Mouse (Mus musculus) intestine, postnatal 0 days (tissue): Measurements from ENCODE around the gene Prkcb. TPM values are rescaled to one million over a fixed set of nuclear protein-coding genes. Genes with fewer than 3 reads are reported as not detected.

Experiments used
- ATAC-seq: fragments of 200-750 bp; cut with Nextera tagmentation; 2 replicates; pipeline ENCODE4 v1.8.0; 2017; ENCODE audit warnings: mild to moderate bottlenecking, moderate TSS enrichment, moderate library complexity
- H3K27ac ChIP-seq: fragments of 300-500 bp; sonication (generic); 2 replicates; pipeline ENCODE4 v1.5.1; 2014; ENCODE audit warnings: mild to moderate bottlenecking, low read depth, low read length, moderate library complexity
- H3K27me3 ChIP-seq: fragments of 300-500 bp; sonication (generic); replicated peaks from 2 replicates; pipeline ENCODE4 v1.6.1; 2014; ENCODE audit warnings: low read length, mixed read lengths; ENCODE audit not compliant: control insufficient read depth, insufficient read depth
- H3K36me3 ChIP-seq: fragments of 300-500 bp; sonication (generic); 2 replicates; pipeline ENCODE4 v1.6.1; 2014; ENCODE audit warnings: mild to moderate bottlenecking, moderate library complexity; ENCODE audit not compliant: control insufficient read depth, insufficient read depth
- H3K4me1 ChIP-seq: fragments of 300-500 bp; sonication (generic); replicated peaks from 2 replicates; pipeline ENCODE4 v1.6.1; 2014; ENCODE audit warnings: antibody characterized with exemption, low read length, mixed read lengths; ENCODE audit not compliant: control insufficient read depth, insufficient read depth
- H3K4me2 ChIP-seq: fragments of 300-500 bp; sonication (generic); replicated peaks from 2 replicates; pipeline ENCODE4 v1.6.1; 2014; ENCODE audit warnings: low read depth, mild to moderate bottlenecking, moderate library complexity
- H3K4me3 ChIP-seq: fragments of 300-500 bp; sonication (generic); 2 replicates; pipeline ENCODE4 v1.5.1; 2014; ENCODE audit warnings: low read depth, low read length
- H3K9ac ChIP-seq: fragments of 300-500 bp; sonication (generic); 2 replicates; pipeline ENCODE4 v1.6.1; 2014; ENCODE audit warnings: mild to moderate bottlenecking, low read depth, low read length
- H3K9me3 ChIP-seq: fragments of 300-500 bp; sonication (generic); 2 replicates; pipeline ENCODE4 v1.6.1; 2016; ENCODE audit warnings: mixed run types; ENCODE audit not compliant: control insufficient read depth
- CTCF ChIP-seq: sonication (generic); IDR thresholded peaks from 2 replicates; pipeline ENCODE4 v1.5.1; 2016; ENCODE audit warnings: low read depth, mild to moderate bottlenecking, control low read depth, antibody characterized with exemption, moderate library complexity
- WGBS: fragments of 180-500 bp; shearing (Covaris S2); extraction: QIAGEN DNeasy Blood & Tissue Kit; methylation state at CpG from one replicate; pipeline ENCODE4 v1.1.7; 2014; 5-methylcytosine and 5-hydroxymethylcytosine counted together
- polyA plus RNA-seq: library from polyadenylated mRNA; unstranded; fragments of >200 nt; fragmentation: Nextera tagmentation; extraction: Ambion mirVana; gene quantifications from 2 replicates; pipeline ENCODE4 v1.2.1, GENCODE M21; 2015

The Prkcb gene
- polyA plus RNA-seq, 1 experiment from 2014 or later = 4.7 TPM

DNA sequence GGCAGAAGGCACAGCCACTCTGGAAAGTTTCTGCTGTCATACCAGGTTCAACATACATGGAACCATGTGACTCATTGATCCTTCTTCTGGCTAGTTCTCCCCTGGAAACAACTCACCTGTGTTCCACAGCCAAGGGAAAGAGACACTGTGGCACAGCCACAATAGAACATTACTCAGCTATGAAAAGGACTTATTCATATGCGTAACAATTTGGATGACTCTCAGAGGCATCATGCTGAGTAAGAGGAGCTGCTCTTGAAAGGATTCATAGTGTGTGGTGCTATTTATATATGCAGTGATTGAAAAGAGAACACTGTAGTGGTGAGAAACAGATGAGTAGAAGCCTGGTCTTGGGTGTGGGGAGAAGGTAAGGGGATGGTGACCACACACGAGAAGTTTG is 217.9 kb downstream of the Prkcb start:
- H3K27me3 ChIP-seq = no peaks in the 10 kb centered on the region
- no peak overlapping the region for H3K4me2 ChIP-seq
- WGBS = 92% methylated on average over 2 of the region's 2 CpGs
- no peak overlapping the region for H3K4me3 ChIP-seq
- no peaks in the 10 kb centered on the region for H3K9me3 ChIP-seq
- TF ChIP-seq CTCF = no peak
- no peaks in the 10 kb centered on the region for H3K4me1 ChIP-seq
- H3K9ac ChIP-seq = no peak overlapping the region
- no peak overlapping the region for H3K27ac ChIP-seq
- no peak for ATAC-seq
- H3K36me3 ChIP-seq = no peaks in the 10 kb centered on the region

DNA sequence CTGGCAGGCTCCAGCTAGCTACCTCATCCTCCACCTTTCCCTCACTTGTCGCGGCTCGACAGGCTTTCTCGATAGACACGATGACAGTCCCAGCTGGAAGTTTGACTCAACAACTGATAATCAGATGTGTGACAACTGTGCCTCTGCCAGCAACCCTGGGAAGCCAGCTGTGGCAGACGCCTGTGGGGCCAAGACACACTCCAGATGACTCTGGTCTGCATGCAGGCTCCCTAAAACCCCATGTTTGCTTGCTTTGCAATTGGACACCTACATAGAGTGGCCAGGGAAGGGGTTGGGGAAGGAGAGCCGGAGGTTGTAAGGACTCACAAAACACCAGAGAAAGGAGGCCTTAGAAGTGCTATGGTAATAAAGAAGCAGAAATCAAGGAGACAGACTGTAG is 221.4 kb downstream of the Prkcb start:
- no peak overlapping the region for H3K27ac ChIP-seq
- H3K27me3 ChIP-seq = no peaks in the 10 kb centered on the region
- no peak overlapping the region for H3K9ac ChIP-seq
- no peak for TF ChIP-seq CTCF
- H3K9me3 ChIP-seq = no peaks in the 10 kb centered on the region
- 35% methylated on average over 7 of the region's 7 CpGs for WGBS
- no peak overlapping the region for H3K4me3 ChIP-seq
- no peak for ATAC-seq
- H3K4me1 ChIP-seq = no peaks in the 10 kb centered on the region
- H3K36me3 ChIP-seq = no peaks in the 10 kb centered on the region
- H3K4me2 ChIP-seq = no peak overlapping the region

DNA sequence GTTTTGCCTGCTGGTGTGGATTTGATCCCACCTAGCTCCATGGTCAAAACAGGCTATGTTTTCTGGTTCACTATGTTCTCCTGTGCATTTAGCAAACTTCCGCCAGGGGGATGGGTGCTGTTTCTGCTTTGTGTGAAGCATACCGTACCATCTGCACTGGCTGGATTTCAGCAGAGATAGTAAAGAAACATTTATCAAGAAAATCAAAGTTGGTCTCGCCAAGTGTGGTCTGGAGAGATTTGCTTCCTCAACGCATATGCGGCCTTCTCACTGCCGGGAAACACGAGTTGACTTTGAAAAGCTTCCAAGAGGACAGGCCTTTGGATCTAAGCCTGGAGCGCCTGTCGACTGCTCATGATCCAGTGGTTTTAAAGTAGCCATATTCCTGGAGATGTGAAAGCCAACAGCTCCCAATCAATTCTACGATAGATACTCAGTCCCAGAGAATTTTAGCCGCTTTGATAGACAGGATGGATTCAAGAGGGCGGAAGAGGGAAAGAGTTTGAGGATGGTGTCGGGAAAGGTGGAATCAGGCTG is 223.9 kb downstream of the Prkcb start:
- no peaks in the 10 kb centered on the region for H3K4me1 ChIP-seq
- H3K27me3 ChIP-seq = no peaks in the 10 kb centered on the region
- ATAC-seq = no peak
- no peak overlapping the region for H3K9ac ChIP-seq
- TF ChIP-seq CTCF = no peak; the same call in 1 of the 2 replicates
- H3K36me3 ChIP-seq = no peaks in the 10 kb centered on the region
- H3K4me2 ChIP-seq = no peak overlapping the region
- H3K27ac ChIP-seq = no peak overlapping the region
- 76% methylated on average over 13 of the region's 13 CpGs for WGBS
- no peaks in the 10 kb centered on the region for H3K9me3 ChIP-seq
- no peak overlapping the region for H3K4me3 ChIP-seq

DNA sequence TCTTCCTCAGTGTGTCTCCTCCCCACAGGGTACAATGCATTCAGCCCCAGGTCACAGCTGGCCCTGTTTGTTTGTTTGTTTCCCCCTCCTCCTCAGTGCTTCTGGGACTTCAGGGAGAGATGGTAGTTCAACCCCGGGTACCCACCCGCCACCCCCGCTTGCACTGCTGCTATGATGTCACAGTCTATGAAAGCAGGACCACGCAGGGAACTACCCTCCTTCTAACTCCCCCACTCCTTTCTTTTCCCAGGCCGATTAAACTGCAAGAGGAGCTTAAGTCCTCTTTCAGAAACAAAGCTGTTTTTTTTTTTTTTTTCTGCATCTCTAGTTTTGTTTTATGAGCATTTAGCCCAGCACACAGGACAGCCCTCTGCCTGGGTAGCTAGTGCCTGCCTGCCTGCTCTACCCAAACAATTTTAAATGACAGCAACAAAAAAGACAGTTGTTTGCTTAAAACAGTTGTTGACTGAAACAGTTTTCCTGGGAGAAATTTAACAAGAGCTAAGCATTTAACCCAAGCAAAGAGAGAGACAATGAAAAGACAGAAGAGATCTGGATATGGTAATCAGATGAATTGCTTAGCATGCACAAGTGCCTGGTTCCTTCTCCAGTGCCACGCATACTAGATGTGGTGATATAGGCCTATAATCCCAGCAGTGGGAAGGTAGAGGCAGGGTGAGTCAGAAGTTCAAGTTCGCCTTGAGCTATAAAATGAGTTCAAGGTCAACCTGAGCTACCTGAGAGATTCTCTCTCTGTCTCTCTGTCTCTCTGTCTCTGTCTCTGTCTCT is 232.5 kb downstream of the Prkcb start:
- Histone ChIP-seq H3K4me3 (no peak overlapping the region), H3K27me3 (no peaks in the 10 kb centered on the region), H3K27ac (no peak overlapping the region), H3K36me3 (no peaks in the 10 kb centered on the region), H3K9ac (no peak overlapping the region), H3K4me1 (no peaks in the 10 kb centered on the region), H3K9me3 (no peaks in the 10 kb centered on the region), H3K4me2 (no peak overlapping the region)
- TF ChIP-seq CTCF = no peak
- no peak for ATAC-seq
- WGBS = 59% methylated on average over 7 of the region's 7 CpGs

DNA sequence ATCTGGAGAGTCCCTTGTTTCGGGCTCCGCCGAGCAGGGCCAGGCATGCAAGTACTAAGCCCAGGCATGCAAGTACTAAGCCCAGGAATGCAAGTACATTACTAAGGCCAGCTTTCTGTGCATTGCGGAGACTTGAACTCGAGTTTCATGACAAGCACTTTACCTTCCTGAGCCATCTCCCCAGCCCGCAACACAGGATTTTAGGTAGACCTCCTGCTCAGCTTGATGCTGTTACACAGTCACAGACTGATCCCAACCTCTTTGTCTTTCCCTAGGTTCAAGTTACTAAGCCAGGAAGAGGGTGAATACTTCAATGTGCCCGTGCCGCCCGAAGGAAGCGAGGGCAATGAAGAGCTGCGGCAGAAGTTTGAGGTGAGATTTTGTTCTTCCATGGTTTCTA is 239.7 kb downstream of the Prkcb start:
- H3K9ac ChIP-seq = no peak overlapping the region
- ATAC-seq = no peak
- H3K9me3 ChIP-seq = no peaks in the 10 kb centered on the region
- H3K27ac ChIP-seq = no peak overlapping the region
- no peaks in the 10 kb centered on the region for H3K27me3 ChIP-seq
- no peak for TF ChIP-seq CTCF
- no peaks in the 10 kb centered on the region for H3K4me1 ChIP-seq
- no peak overlapping the region for H3K4me2 ChIP-seq
- WGBS = 91% methylated on average over 11 of the region's 11 CpGs
- no peaks in the 10 kb centered on the region for H3K36me3 ChIP-seq
- H3K4me3 ChIP-seq = no peak overlapping the region

DNA sequence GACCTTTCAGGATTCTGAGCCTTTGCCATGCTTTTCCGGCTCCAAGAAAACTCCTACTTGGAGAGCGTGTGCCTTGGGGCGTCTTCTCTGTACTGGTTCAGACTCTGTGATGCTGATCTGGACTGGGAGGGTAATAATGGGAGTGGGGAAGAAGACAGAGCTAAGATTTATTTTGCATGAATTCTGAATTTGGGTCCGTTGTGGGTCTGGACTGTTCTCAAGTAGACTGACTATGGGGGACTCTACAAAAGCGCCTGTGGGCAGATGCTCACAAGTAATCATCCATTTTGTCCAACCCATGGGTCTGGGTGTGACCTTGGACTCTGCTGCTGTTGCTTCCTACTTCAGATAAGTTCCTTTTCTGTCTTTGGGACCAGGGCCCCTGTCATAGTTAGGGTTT is 240.1 kb downstream of the Prkcb start:
- WGBS = 89% methylated on average over 5 of the region's 5 CpGs
- H3K4me1 ChIP-seq = no peaks in the 10 kb centered on the region
- no peaks in the 10 kb centered on the region for H3K27me3 ChIP-seq
- H3K4me2 ChIP-seq = no peak overlapping the region
- H3K9me3 ChIP-seq = no peaks in the 10 kb centered on the region
- H3K4me3 ChIP-seq = no peak overlapping the region
- no peaks in the 10 kb centered on the region for H3K36me3 ChIP-seq
- H3K9ac ChIP-seq = no peak overlapping the region
- no peak overlapping the region for H3K27ac ChIP-seq
- no peak for TF ChIP-seq CTCF
- no peak for ATAC-seq
